Mouse (Mus musculus) liver, postnatal 0 days (tissue): Measurements from ENCODE around the gene Itm2b.
A peak's percentile ranks its signal among the peaks of the same experiment; 100 is the strongest.

Experiments
- CTCF ChIP-seq: sonication (generic); IDR thresholded peaks from 2 replicates; pipeline ENCODE4 v1.5.1; 2016; ENCODE audit warnings: antibody characterized with exemption, low read depth
- EP300 ChIP-seq: IDR thresholded peaks from 2 replicates; pipeline ENCODE4 v1.6.1; 2016; ENCODE audit warnings: antibody characterized with exemption, low read depth, mild to moderate bottlenecking

DNA sequence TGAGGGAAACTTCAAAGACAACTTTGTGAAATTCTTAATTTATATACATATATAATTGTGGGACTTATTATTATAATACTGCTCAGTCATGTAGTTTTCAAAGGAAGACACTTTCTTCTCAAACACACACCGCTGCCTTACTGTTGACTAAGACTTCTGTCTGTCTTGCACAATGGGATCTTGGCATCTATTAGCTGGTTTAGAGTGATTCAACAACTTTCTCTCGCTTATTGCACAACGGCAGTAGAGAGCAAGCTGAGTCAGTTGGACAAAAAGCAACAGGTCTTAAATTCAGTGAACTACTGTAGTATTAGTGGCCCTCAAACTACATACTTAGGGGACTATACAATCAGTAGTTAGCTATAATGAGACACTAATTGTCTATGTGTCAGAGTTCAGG is 25.0 kb upstream of the Itm2b start:
- no peak for TF ChIP-seq CTCF
- 0 out of 2 replicates have a peak, but pooled peaks have one; percentile 25 for TF ChIP-seq EP300
